Mouse (Mus musculus): ENCODE measurements around the gene Mtmr1.

DNA sequence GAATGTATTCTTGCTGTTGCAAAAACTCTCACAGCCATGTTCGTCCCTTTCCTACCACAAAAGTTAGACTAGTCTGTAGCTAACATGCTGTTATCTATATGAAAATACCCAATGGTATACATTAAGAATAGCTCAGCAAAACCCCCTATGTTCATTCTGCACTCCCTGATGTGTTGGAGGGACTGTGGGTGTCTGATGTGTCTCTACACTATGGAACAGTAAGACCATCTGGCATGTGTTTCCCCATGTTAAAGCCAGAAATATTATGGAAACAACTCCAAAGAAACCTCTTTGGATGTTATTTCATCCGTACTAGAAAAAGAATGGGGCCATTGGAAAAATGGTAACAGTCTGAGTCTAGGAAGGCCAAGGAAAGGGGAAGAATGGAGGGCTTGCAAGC, 71.0 kb downstream of the Mtmr1 start:
- no peak for TF ChIP-seq CTCF (IDR thresholded peaks at IDR 0.05; ENCODE audit: low read depth)
- TF ChIP-seq EP300 (IDR thresholded peaks at IDR 0.05; ENCODE audit: low read depth) = no peak

Data from liver, postnatal 0 days (tissue).